Mouse (Mus musculus) urinary bladder, postnatal 10 days (tissue): Measurements from ENCODE around the gene Pde4c.

Source experiments
- DNase-seq: peaks from one replicate; pipeline ENCODE4 v3.0.0; 2022; ENCODE audit warnings: low spot score

Gene Pde4c

DNA sequence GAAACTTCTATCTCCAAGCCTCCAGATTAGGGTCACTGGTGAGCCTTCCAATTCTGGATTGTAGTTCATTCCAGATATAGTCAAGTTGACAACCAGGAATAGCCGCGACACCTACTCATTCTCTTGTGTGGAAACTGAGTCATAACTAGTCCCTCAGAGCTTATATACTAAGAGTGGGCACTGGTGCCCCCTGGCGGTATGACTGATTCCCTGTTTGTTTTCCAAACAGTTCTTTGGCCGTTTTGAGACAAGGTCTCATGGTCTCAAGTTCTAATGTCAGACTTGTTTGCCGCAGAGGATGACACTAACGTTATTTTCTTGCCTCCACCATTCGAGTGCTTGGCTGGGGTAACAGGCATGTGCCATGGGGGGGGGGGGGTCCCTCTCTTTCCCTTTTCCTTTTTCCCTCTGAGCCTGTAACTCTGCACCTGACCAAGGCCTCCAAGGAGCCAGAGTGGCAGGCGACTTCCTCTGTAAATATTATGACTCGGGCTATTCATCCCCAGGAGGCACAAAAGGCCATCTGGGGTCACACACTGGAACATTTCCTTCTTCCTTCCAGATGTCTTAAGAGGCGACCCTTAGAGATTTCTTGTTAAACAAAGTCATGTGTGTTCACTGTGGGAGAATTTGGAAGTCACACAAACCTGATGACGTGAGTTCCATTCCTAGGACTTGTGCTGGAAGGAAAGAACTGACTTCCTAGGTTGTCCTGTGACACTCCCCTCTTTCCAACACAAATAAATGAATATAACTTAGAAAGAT lies 28.7 kb downstream of the Pde4c start:
- no peak for DNase-seq

DNA sequence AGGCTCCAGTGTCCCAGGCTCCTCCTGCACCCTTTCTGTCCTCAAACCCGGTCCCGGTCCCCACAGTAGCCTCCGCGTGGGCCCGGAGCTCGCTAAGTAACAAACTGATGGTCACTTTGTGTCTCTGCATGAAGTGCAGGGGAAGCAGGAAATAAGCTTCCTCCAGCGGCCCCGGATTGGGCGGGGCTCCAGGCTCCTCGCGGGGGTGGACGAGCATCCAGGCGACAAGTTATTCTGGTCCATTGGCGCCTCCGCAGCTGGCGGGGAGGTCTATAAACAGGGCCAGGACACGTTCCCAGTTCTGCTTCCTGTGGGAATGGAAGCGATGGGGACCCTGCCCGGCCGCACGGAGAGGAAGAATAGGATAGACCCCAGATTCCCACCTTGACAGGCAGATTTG lies 29.6 kb downstream of the Pde4c start:
- DNase-seq, result no peak

DNA sequence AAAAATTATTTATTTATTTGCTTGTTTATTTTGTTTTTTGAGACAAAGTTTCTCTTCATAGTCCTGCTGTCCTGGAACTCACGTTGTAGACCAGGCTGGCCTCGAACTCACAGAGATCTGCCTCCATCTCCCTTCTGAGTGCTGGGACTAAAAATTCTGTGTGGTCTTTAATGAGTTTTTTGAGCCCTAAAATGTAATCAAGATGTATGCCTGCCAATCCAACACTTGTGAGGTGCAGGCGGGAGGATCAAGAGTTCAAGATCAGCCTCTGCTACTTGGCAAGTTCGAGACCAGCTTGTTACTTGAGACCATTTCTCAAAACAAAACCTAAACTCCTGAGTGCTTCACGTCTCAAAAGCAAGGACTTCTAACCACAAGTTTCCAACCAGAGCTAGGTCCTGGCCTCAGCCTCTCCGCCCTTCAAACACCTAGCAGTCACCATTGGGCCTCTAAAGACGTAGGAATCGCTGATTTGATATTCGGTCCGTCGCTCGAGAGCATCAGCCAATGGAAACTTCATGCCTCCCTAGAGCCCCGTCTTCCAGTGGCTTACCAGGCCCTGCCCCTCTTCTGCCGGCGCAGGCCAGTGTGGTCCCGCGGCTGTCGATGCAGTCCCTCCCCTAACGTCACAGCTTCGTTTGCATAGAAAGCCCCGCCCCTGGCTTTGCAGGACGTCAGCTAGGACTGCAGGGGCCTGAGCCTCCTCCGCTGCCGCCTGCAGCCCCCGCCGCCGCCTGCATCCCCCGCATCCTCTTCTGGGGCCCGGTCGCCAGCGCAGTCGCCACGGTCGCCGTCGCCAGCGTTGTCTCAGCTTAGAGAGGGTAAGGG lies 30.7 kb downstream of the Pde4c start, which contains the start of gene Rab3a:
Gene Rab3a, plus strand, starts transcription at position 637 of the 828 bp plus-strand sequence.
- DNase-seq, result peak; percentile 78

DNA sequence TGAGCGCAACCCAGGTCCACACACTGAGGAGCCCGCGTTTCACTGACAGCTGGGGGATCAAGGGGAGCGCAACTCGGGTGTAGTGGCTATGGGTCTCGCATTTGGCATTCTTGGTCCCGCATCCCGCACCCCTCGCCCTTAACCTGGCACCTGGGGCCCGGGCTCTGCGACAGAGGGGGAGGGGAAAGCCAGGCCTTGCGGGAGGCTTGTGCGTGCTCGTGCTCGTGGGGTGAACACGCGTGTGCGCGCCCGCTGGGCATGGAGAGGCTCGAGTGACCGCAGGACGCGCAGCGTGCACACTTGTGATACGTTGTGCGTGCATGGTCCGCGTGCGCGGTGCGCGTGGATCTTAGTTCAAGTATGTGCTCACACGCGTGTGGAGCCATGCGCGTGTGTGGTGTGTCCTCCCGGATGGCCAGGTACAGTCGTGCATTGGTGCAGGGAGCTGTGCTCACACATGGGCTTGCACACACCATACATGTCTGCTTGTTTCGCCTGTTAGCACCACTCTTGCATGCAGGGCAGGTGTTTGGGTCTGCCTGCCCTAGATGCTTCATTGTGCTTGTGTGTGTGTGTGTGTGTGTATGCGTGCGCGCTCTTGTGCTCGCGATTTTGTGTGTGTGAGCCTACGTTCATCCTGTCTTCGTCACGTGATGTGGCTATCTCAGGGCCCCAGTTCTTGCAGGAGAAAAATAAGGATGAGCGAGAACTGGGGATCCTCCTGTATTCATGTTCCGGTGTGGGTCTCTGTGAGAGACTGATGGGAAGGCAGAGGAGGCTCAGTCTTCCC lies 31.5 kb downstream of the Pde4c start:
- no peak for DNase-seq

DNA sequence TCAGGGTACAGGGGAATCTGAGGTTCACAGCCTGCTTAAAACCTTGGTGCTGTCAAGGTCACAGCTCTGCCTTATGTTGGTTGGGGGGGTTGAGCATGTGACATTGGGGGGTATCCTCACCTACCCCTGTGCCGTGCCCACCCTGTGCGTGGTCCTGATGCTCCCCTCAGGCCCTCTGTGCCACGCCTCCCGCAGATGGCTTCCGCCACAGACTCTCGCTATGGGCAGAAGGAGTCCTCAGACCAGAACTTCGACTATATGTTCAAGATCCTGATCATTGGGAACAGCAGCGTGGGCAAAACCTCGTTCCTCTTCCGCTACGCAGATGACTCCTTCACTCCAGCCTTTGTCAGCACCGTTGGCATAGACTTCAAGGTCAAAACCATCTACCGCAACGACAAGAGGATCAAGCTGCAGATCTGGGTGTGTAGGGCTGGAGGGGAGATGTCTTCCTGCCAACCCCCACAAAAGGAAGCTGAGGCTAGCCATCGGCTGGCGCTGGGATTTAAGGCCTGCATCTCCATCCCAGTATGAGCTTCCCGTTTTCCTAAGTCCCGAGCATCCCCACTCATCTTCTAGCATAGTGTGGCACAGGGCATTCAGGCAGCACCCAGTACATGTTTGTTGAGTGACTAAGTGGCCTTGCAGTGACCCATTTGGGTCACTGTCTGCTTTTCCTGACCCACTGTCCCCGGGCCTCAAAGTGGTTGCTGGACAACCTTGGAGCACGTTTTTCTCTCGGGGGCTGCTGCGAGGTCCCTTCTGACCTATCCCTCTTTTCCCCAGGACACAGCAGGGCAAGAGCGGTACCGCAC lies 32.3 kb downstream of the Pde4c start:
- DNase-seq, result no peak

DNA sequence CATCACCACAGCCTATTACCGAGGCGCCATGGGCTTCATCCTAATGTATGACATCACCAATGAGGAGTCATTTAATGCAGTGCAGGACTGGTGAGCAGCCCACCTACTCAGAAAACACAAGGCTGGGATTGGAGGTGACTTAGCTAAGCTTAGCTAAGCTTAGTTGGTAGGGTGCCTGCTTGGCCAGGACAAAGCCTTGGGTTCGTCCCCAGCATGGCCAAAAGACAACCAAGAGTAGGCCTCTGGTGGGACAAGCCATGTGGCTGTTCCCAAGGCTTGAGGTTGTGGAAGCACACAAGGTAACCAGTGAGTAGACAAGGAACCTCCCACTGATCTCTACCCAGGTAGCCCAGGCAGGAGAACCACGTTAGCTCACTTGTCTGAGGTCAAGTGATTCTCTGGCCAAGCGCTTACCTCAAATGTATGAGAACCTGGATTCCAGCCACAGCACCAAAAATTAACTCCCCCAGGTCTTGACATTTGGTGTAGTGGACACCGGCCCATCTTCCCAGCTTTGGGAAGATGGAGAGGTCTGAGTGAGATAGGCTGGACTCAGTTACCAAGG lies 33.0 kb downstream of the Pde4c start:
- DNase-seq, result no peak

DNA sequence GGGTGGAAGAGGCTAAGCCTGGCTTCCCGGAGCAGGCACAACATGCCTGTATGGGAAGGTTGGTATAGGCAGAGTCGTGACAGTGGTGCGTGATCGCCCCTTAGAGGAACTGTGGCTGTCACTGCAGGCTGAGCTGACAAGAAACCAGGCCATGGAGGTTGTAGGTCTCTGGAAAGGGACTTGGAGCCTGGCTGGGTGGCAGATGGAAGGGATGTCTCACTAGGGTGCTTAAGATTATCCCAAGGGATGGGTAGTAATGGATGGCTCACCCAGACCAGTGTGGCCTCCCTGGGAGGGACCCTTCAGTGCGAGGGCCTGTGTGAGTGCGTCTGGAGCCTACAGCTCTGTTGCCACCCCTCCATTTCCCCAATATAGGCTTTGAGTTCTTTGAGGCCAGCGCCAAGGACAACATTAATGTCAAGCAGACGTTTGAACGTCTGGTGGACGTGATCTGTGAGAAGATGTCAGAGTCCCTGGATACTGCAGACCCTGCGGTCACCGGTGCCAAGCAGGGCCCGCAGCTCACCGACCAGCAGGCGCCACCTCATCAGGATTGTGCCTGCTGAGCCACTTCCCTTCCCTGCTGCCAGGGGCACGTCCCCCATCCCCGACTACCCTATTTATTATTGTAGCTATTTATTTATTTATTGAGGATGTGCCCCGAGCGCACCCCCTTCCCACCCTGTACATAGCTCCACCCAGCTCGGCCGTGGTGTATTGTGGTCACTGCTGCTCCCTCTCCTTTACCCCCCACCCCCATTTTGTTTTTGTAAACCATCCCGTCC lies 34.2 kb downstream of the Pde4c start:
- DNase-seq, result no peak

DNA sequence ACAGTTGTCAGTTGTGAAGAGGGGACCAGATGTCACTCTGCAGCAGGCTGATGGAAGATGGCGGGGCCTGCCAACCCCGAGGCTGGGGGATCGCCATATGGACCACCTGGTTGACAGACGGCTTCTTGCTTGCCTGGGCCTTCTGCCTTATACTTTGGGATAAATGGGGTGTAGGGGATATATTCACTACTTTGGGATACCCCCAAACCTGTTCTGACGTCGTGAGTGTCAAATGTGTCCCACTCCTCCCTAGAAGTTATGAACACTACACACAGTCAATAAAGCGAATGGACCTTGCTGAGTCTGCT lies 34.7 kb downstream of the Pde4c start:
- no peak for DNase-seq

DNA sequence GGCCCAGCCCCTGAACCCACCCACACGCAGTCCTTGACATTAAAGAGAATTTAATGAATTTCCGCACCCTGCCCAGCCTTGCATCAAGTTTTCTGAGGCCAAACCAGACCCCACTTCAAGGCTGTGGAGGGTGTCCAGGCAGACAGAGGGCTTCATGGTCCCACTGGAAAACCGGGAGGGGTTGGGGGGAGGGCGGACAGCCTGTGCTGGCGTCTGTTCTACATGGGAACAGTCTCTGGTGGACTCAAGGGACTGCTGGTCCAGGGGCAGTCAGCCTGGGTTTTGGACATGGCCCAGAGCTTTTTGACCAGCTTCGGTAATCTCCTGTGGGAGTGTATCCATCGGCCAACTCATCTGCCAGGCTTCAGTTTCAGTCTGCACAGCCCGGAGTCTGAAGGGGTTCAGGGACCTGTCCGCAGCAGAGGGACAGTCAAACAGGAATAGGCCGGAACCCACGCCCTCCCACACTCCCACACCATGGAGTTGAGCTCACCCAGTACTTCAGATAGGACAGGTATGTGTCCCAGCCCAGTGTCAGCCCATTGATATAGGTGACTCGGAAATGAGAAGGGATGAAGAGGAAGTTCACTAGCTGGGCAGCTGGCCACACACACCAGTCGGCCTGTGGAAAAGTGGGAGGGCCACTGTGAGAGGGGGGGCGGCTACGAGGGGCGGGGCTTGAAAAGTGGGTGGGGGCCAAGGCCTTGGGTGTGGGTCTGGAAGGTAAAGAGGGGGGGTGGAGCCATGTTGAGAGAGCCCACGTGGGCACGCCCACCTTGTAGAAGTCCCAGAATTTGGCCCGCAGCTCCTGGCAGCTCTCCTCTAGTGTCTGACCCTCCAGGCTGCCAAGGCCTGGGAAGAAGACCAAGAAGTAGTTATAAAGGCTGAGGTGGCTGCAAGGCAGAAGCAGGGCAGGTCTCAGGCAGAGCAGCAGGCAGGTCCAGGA lies 35.4 kb downstream of the Pde4c start:
- no peak for DNase-seq

DNA sequence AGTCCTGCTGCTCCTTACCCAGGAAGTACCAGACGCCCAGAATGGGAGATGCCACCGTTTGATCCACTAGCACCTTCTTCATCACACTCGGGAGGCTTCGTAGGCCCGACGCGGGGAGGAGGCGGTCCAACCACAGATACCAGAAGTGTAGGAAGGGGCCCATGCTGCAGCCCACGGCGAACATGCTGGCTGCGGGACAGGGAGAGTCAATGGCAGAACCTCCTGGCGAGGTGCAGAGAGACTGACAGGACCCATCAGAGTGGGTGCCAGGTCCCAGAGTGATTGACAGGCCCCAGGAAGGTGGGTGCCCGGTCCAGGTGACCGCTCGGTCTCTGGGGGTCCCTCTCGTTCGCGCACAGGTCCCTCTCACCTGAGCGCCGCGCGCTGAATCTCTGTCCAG lies 36.8 kb downstream of the Pde4c start:
- no peak for DNase-seq

DNA sequence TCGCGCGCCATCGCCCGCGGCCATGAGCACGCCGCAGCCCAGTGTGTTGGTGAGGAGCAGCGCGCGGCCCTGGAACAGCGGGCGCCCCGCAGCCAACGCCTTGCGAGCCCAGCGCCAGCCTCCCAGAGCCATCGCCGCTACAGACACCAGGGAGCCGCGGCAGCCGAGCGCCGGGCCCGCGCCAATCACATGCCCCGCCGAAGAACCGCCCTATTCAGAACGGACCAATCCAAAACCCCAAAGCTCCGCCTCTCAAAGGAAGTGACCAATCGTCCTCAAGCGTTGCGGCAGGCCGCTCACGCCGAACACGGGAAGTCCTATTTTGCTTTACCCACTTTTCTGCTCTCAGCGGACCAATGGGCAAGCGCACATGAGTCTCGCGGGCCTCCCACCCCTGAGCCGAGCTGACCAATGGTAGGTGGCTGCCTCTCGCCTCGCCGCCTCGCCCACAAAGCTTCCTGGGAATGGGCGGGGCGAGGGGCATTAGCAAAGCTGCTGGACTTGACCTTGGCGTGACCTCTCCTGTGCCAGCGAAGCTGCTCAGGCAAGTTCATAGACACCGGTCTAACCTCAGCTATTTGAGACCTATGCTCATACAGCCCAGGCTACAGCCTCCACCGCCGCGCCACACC lies 37.4 kb downstream of the Pde4c start, which contains the start of gene Mpv17l2:
Gene Mpv17l2, minus strand, starts transcription at position 172 of the 632 bp plus-strand sequence.
- DNase-seq, result peak; percentile 73

DNA sequence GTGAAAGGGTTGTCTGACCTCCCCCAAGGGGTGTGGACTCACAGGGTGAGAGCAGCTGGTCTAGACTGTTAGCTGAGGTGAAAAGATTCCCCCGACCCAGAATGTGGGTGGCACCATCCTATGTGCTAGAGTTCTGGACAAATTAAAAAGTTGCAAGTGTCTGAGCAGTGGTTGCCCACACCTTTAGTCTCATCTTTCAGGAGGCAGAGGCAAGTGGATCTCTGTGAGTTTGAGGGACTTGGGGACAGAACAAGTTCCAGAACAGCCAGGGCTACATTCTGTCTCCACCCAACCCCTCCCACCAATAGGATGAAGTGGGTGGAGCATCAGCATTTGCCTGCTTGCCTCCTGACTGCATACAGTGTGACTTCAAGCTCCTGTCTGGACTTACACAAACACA lies 38.6 kb downstream of the Pde4c start:
- DNase-seq, result no peak

DNA sequence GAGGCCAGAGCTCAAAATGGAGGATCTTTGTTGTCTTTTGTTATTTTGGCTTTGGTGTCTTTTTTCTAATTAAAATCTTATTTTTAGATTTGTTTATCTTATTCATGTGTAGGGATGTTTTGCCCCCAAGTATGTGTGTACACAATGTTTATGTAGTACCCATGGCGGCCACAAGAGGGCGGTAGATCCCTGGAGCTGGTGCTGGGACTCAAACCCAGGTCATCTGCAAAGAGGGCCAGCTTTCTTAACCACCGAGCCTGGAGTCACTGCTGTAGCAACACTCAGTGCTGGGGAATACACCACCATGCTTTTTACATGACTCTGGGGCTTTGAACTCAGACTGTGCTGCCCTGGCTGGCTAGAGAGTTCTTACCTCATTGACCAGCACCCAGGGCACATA lies 39.8 kb downstream of the Pde4c start:
- no peak for DNase-seq

DNA sequence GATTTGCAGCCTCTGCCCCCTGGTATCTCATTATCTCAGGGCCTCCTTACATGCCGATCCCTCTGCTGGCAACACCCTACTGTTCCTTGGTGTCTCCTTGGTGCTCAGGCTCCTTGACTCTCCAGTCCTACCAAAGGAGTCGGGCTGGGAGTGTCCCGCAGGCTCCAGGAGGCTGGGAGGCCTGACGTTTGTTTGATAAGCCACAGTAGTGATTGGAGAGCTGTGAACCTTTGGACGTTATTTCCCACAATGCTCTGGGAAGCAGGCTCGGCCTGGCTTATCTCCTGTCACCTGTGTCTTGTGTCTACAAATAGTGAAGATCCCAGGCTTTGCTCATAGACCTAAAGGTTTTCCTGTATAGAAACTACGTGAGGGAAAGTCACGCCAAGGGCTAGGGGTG lies 40.5 kb downstream of the Pde4c start:
- no peak for DNase-seq

DNA sequence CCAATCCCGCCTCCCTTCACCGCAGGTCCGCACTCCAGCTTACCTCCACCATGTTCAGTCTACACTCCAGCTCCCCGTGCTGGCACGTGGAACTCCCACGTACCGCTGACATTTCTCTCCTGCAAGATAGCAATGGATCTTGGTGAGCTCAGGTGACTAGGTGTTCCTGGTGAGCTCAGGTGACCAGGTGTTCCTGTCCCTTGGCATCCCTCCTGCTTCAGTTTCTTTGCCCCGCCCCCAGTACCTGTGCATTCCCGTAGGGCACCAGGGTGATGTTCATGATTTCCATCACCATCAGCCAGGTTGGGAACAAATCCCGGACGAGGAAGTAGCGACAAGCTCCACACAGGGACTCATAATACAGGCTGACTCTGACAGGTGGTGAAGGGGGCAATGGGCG lies 41.2 kb downstream of the Pde4c start:
- DNase-seq, result no peak

DNA sequence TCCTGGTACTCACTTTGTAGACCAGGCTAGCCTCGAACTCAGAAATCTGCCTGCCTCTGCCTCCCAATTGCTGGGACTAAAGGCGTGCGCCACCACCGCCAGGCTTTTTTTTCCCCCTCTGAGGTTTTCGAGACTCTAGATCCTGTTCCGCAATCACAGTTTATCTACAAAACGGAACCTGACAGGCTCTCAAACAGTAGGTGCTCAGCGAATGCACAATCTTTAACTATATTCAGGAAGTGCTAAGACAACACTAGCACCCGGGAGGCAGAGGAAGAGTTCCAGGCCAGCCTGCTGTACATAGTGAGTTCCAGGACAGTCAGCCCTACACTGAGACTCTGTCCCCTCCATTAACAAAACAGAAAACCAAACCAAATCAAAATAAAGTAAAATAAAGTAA lies 41.8 kb downstream of the Pde4c start:
- DNase-seq, result no peak

DNA sequence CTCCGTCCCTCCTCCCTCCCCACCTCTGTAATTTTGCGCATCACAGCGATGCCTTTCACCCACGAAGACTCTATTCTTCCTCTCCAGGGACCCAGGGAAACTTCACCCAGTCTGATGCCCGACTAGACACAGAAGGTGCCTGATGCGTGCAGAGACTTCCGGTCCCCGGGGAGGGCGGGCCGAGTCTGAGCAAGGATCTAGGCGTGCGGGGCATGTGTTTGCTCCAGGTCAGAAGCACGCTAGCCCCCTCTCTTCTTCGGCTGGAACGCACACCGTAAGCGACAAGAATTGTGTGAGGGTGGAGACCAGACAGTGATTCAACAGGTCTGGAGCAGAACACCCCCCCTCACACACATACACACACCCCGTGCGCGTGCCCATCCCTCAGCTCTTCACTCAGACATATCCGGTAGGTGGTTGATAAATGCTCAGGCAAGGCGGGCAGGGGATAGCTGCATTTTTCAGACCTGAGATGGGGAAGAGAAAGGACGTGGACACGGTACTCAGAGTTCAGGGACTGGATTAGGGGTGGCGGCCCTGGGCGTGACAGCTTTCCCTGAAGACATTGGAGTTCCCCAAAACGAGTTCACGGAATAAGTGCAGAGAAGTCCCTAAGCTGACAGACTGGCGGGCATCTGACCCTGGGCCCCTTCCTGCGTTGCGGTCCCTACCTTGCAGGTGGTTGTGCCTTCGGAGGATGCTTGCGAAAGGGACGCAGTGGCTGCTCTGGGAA lies 42.5 kb downstream of the Pde4c start:
- DNase-seq, result no peak
